Mouse (Mus musculus): ENCODE measurements around the gene Xrcc5.
A peak's percentile ranks its signal among the peaks of the same experiment; 100 is the strongest.

Xrcc5 gene

DNA sequence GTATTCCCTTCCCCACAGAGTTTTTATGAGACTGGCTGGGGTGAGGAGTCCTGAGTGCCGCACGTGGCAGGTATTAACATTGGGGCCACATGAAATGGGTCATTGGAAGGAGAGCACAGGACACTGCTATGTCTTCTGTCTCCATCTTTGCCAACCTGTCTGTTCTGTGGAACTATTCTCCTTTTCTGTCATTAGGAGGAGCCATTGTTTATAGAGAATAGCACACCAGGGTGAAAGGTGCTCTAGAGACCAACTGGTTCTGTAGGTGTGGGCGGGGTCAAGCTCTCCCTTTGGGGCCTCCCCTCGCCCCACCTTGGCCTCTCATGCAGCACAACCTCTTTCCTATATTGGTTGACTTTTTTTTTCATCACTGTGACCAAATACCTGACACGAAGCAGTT is 129.7 kb downstream of the Xrcc5 start:
- DNase-seq (ENCODE audit: extremely low read depth, insufficient read length, low spot score) = no peak

DNA sequence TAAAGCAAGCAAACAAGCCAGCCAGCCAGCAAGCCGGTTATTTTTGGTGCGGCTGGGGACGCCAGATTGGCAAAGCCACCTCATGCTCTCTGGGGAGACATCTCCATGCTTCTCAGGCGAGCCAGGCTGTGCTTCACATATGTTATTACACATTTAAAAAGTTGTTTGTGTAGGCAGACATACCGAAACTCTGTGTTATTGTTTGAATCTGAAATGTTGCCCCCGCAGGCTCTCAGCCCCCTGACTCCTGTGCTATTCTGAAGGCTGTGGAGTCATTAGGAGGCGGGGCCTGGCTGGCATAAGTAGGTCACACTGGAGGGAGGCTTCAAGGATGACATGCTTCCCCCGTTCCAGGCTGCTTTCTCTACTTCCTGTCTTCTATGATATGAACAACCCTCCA is 131.9 kb downstream of the Xrcc5 start:
- peak; percentile 35 for DNase-seq (ENCODE audit: extremely low read depth, insufficient read length, low spot score)

DNA sequence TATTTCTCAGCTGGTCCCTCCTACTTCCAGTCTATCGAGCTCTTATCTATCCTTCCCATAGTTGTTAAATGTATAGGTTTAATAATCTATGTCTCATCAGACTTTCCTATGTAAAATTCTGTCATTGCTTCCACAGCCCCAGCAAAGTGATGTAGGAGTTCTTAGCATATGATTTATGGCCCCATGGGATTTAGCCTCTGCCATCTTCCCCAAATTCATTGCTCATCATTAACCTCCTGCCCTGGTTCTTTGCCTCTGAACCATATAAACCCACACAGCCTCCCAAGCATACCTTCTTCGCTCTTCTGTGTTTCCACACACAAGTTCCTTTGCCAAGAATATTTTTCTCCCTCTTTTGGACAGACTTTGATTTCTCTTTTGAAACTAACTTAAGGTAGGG is 135.5 kb downstream of the Xrcc5 start:
- no peak for DNase-seq (ENCODE audit: extremely low read depth, insufficient read length, low spot score)
